Comparison of ENCODE assay signal across 26 mouse cellular contexts in genomic region chr17:44770871-44771270, GRCm38 (mm10). TPM values are rescaled to one million over a fixed set of nuclear protein-coding genes. Genes with fewer than 3 reads are reported as not detected.
A peak's percentile ranks its signal among the peaks of the same experiment; 100 is the strongest.
DNase-seq lines count a peak whose midpoint lies in the region; ATAC-seq lines count a peak whose summit lies in the region.
"Had no signal": no experiment of that assay in that cellular context is flagged by ENCODE, and none has a peak within 500 bp of the region (broad histone marks: within the 10 kb centered on the region; RNA-seq: fewer than 3 reads in every experiment).

No protein-coding gene starts in this region.

- DNase-seq in heart, adult 11 months = peak; percentile 4
- no peak for DNase-seq in heart, adult 18-20 months
- peak; percentile 68 for DNase-seq in Muller cell, postnatal 12 days (ENCODE audit: inconsistent ontology term)
- peak; percentile 57 for DNase-seq in brain, adult 2 months (ENCODE audit: low read depth, low spot score)
- no peak for DNase-seq in kidney, adult 9 months
- no peak for DNase-seq in spleen, adult 18-20 months
- no peak for DNase-seq in left cerebral cortex, postnatal 10 days (ENCODE audit: extremely low spot score in 1 of 2, low spot score in 2 of 2)
- DNase-seq: adrenal gland, adult 8-10 months; adrenal gland, postnatal 36 days; cerebellum, adult 11-12 months; cerebellum, adult 9-10 months; cerebellum, postnatal 25 days; gastrocnemius, postnatal 36 days; heart, adult 2 months; heart, postnatal 14 days; kidney, adult 18-20 months had no signal

- no peak overlapping the region for H3K4me2 ChIP-seq in hindbrain, embryonic 16.5 days (ENCODE audit: low read length)
- H3K4me2 ChIP-seq: forebrain, embryonic 15.5 days; heart, embryonic 11.5 days; heart, embryonic 15.5 days; hindbrain, embryonic 13.5 days; intestine, embryonic 15.5 days had no signal

- H3K9me3 ChIP-seq in hindbrain, embryonic 16.5 days (ENCODE audit: control insufficient read depth, low read length) = no peaks in the 10 kb centered on the region
- H3K9me3 ChIP-seq: forebrain, embryonic 10.5 days; forebrain, embryonic 15.5 days; heart, embryonic 15.5 days; hindbrain, embryonic 13.5 days; intestine, embryonic 15.5 days had no signal

- no peaks in the 10 kb centered on the region for H3K27me3 ChIP-seq in hindbrain, embryonic 16.5 days (replicated peaks; ENCODE audit: control insufficient read depth, insufficient read depth, low read length)
- H3K27me3 ChIP-seq: forebrain, embryonic 15.5 days; heart, embryonic 15.5 days; hindbrain, embryonic 13.5 days; intestine, embryonic 15.5 days had no signal

- 83% methylated on average over 2 of the region's 2 CpGs for WGBS in hindbrain, embryonic 16.5 days

- intact Hi-C loops in left cerebral cortex, postnatal 10 days (cut with DNase I) = no loop called here

- no peaks in the 10 kb centered on the region for H3K4me1 ChIP-seq in hindbrain, embryonic 16.5 days (ENCODE audit: control insufficient read depth, insufficient read depth, low read depth, low read length)
- H3K4me1 ChIP-seq: forebrain, embryonic 10.5 days; forebrain, embryonic 15.5 days; heart, embryonic 15.5 days; hindbrain, embryonic 13.5 days; intestine, embryonic 15.5 days had no signal

- no peak overlapping the region for H3K27ac ChIP-seq in hindbrain, embryonic 16.5 days (ENCODE audit: low read depth, low read length)
- H3K27ac ChIP-seq: forebrain, embryonic 10.5 days; forebrain, embryonic 15.5 days; heart, adult 2 months; heart, embryonic 15.5 days; hindbrain, embryonic 13.5 days; intestine, embryonic 15.5 days had no signal

- H3K36me3 ChIP-seq in hindbrain, embryonic 16.5 days (ENCODE audit: control insufficient read depth, insufficient read depth, low read length) = no peaks in the 10 kb centered on the region
- H3K36me3 ChIP-seq: forebrain, embryonic 10.5 days; forebrain, embryonic 15.5 days; heart, embryonic 15.5 days; hindbrain, embryonic 13.5 days; intestine, embryonic 15.5 days had no signal

- H3K4me3 ChIP-seq in hindbrain, embryonic 16.5 days (ENCODE audit: low read length) = no peak overlapping the region
- H3K4me3 ChIP-seq: erythroblast, embryonic 14.5 days; forebrain, embryonic 10.5 days; forebrain, embryonic 15.5 days; heart, adult 2 months; heart, embryonic 15.5 days; hindbrain, embryonic 13.5 days; intestine, embryonic 15.5 days had no signal

- ATAC-seq in hindbrain, embryonic 16.5 days = no peak
- ATAC-seq: CD4-positive, CD25-positive, alpha-beta regulatory T cell, adult 4 months; forebrain, embryonic 15.5 days; intestine, embryonic 15.5 days had no signal

- no peak overlapping the region for H3K9ac ChIP-seq in hindbrain, embryonic 16.5 days (ENCODE audit: low read depth, low read length)
- H3K9ac ChIP-seq: forebrain, embryonic 15.5 days; heart, embryonic 15.5 days; hindbrain, embryonic 13.5 days; intestine, embryonic 15.5 days had no signal

RNA-seq across cellular contexts. Expression of gene Supt3, which starts 6.1 kb away (rescaled TPM):
- 10 to 100 TPM; 16.4 to 18.4 TPM for total RNA-seq in heart, adult 18-20 months (2021)
- 24.2 and 27.3 TPM in 2 replicates for polyA plus RNA-seq in hindbrain, embryonic 16.5 days (2015; fragmentation: Nextera tagmentation; extraction: Ambion mirVana)
- 10 to 100 TPM; 16.1 to 16.3 TPM for total RNA-seq in left cerebral cortex, postnatal 10 days (2021)

RNA-seq across cellular contexts. Expression of gene Runx2, which starts 43.7 kb away (rescaled TPM):
- under 1 TPM; 0.35 to 0.41 TPM for total RNA-seq in heart, adult 18-20 months (2021)
- polyA plus RNA-seq in hindbrain, embryonic 16.5 days (2015; fragmentation: Nextera tagmentation; extraction: Ambion mirVana) = 0.31 and 0.55 TPM in 2 replicates
- total RNA-seq in left cerebral cortex, postnatal 10 days (2021) = 1 to 10 TPM; 5.9 to 6.5 TPM
- total RNA-seq: MEL had no signal

Comparison
In these comparisons a context has a peak if more than half of its experiments do, and no peak if none do; other contexts are left out.
1. DNase-seq: peak in heart, adult 11 months (single experiment), Muller cell, postnatal 12 days (single experiment) and brain, adult 2 months (single experiment); none in heart, adult 18-20 months (0 of 2), kidney, adult 9 months (single experiment), spleen, adult 18-20 months (0 of 2) and left cerebral cortex, postnatal 10 days (0 of 2).
2. RNA of gene Runx2, which starts 43.7 kb away (total RNA-seq): 5.9 to 6.5 TPM in left cerebral cortex, postnatal 10 days; 0.35 to 0.41 TPM in heart, adult 18-20 months; every median in the first group is over 4 times any median in the second.